Mouse (Mus musculus): ENCODE data around the gene Prorsd1. TPM values are rescaled to one million over a fixed set of nuclear protein-coding genes. Genes with fewer than 3 reads are reported as not detected.
A peak's percentile ranks its signal among the peaks of the same experiment; 100 is the strongest.
"Not testable (repeated sequence)": the region's sequence is repeated elsewhere in the genome, so short reads cannot be mapped to it uniquely, and the experiment has no call there.

The Prorsd1 gene
- total RNA-seq (2014; fragmentation: Nextera tagmentation) = 56.5 and 69.5 TPM in 2 replicates
- 76.9 and 78.5 TPM in 2 replicates for total RNA-seq (2017)

GRCm38 (mm10) chr11:29514682-29515412 lies at the start of gene Prorsd1:
TSS of gene Prorsd1 (minus strand) at chr11:29515033.
- ATAC-seq (replicated peaks; ENCODE audit: low FRiP score, low TSS enrichment, poor library complexity, severe bottlenecking) = peak; percentile 99

- ATAC-seq (replicated peaks; ENCODE audit: low FRiP score, low TSS enrichment, poor library complexity, severe bottlenecking) = no peak
Observed at GRCm38 (mm10) chr11:29563406-29563805, 48.6 kb upstream of the Prorsd1 start.

GRCm38 (mm10) chr11:29560990-29561389 lies 46.2 kb upstream of the Prorsd1 start:
- ATAC-seq (replicated peaks; ENCODE audit: low FRiP score, low TSS enrichment, poor library complexity, severe bottlenecking) = no peak

- ATAC-seq (replicated peaks; ENCODE audit: low FRiP score, low TSS enrichment, poor library complexity, severe bottlenecking) = no peak
Observed at GRCm38 (mm10) chr11:29560452-29560851, 45.6 kb upstream of the Prorsd1 start.

GRCm38 (mm10) chr11:29549425-29549778 lies 34.6 kb upstream of the Prorsd1 start:
- ATAC-seq (replicated peaks; ENCODE audit: low FRiP score, low TSS enrichment, poor library complexity, severe bottlenecking) = 0 out of 2 replicates have a peak, but pooled peaks have one; percentile 16

- ATAC-seq (replicated peaks; ENCODE audit: low FRiP score, low TSS enrichment, poor library complexity, severe bottlenecking) = 0 out of 2 replicates have a peak, but pooled peaks have one; percentile 11
Observed at GRCm38 (mm10) chr11:29548504-29549424, 33.9 kb upstream of the Prorsd1 start.

GRCm38 (mm10) chr11:29547752-29548503 lies 33.1 kb upstream of the Prorsd1 start, which contains the start of the genes Clhc1 and Rps27a:
TSS of gene Clhc1 (plus strand) at chr11:29547950.
TSS of gene Rps27a (minus strand) at chr11:29548109.
- ATAC-seq (replicated peaks; ENCODE audit: low FRiP score, low TSS enrichment, poor library complexity, severe bottlenecking) = peak; percentile 86

GRCm38 (mm10) chr11:29547249-29547751 lies 32.5 kb upstream of the Prorsd1 start:
- ATAC-seq (replicated peaks; ENCODE audit: low FRiP score, low TSS enrichment, poor library complexity, severe bottlenecking) = no peak; the same call in none of the 2 replicates

- no peak for ATAC-seq (replicated peaks; ENCODE audit: low FRiP score, low TSS enrichment, poor library complexity, severe bottlenecking)
Observed at GRCm38 (mm10) chr11:29546762-29547161, 31.9 kb upstream of the Prorsd1 start.

GRCm38 (mm10) chr11:29546297-29546696 lies 31.5 kb upstream of the Prorsd1 start:
- ATAC-seq (replicated peaks; ENCODE audit: low FRiP score, low TSS enrichment, poor library complexity, severe bottlenecking) = not testable (repeated sequence)

- ATAC-seq (replicated peaks; ENCODE audit: low FRiP score, low TSS enrichment, poor library complexity, severe bottlenecking) = not testable (repeated sequence)
Observed at GRCm38 (mm10) chr11:29545150-29545752, 30.4 kb upstream of the Prorsd1 start.

- ATAC-seq (replicated peaks; ENCODE audit: low FRiP score, low TSS enrichment, poor library complexity, severe bottlenecking) = no peak
Observed at GRCm38 (mm10) chr11:29544225-29544945, 29.6 kb upstream of the Prorsd1 start.

- ATAC-seq (replicated peaks; ENCODE audit: low FRiP score, low TSS enrichment, poor library complexity, severe bottlenecking) = peak; percentile 43
Observed at GRCm38 (mm10) chr11:29538201-29538600, 23.4 kb upstream of the Prorsd1 start.

GRCm38 (mm10) chr11:29525988-29526794 lies 11.4 kb upstream of the Prorsd1 start, which contains the start of gene Mtif2:
TSS of gene Mtif2 (plus strand) at chr11:29526408.
- ATAC-seq (replicated peaks; ENCODE audit: low FRiP score, low TSS enrichment, poor library complexity, severe bottlenecking) = peak; percentile 94

- peak; percentile 21; the same call in 1 of the 2 replicates for ATAC-seq (replicated peaks; ENCODE audit: low FRiP score, low TSS enrichment, poor library complexity, severe bottlenecking)
Observed at GRCm38 (mm10) chr11:29514325-29514681, 530 bp downstream of the Prorsd1 start.

GRCm38 (mm10) chr11:29512818-29513535 lies 1.9 kb downstream of the Prorsd1 start:
- no peak for ATAC-seq (replicated peaks; ENCODE audit: low FRiP score, low TSS enrichment, poor library complexity, severe bottlenecking)

GRCm38 (mm10) chr11:29509421-29509820 lies 5.4 kb downstream of the Prorsd1 start:
- ATAC-seq (replicated peaks; ENCODE audit: low FRiP score, low TSS enrichment, poor library complexity, severe bottlenecking) = no peak
